25 mouse cellular contexts compared by ENCODE assay signal in genomic region chr11:85688440-85688838, GRCm38 (mm10).
DNase-seq lines count a peak whose midpoint lies in the region; ATAC-seq and TF ChIP-seq lines count a peak whose summit lies in the region.
"Had no signal": no experiment of that assay in that cellular context is flagged by ENCODE, and none has a peak within 500 bp of the region (broad histone marks: within the 10 kb centered on the region; RNA-seq: fewer than 3 reads in every experiment).

No protein-coding gene starts in this region.

- H3K36me3 ChIP-seq in heart, embryonic 11.5 days (ENCODE audit: control insufficient read depth, insufficient read depth, low read length), result no peaks in the 10 kb centered on the region
- no peaks in the 10 kb centered on the region for H3K36me3 ChIP-seq in heart, embryonic 12.5 days
- no peaks in the 10 kb centered on the region for H3K36me3 ChIP-seq in lung, embryonic 14.5 days (ENCODE audit: insufficient read depth)
- H3K36me3 ChIP-seq in lung, embryonic 16.5 days (ENCODE audit: control insufficient read depth, insufficient read depth, low read length), result no peaks in the 10 kb centered on the region
- H3K36me3 ChIP-seq: embryonic facial prominence, embryonic 10.5 days; embryonic facial prominence, embryonic 12.5 days; G1E had no signal

- peak; percentile 68 for DNase-seq in heart, adult 11 months
- no peak for DNase-seq in heart, postnatal 4 days
- no peak for DNase-seq in lung, embryonic 14.5 days
- no peak for DNase-seq in lung, postnatal 25 days (ENCODE audit: low spot score)
- no peak for DNase-seq in lung, postnatal 4 days
- DNase-seq: adrenal gland, adult 8-10 months; adrenal gland, postnatal 14 days; adrenal gland, postnatal 36 days; B cell, adult 2 months; cerebellum, adult 11-12 months; cerebellum, adult 2 months; cerebellum, adult 9-10 months; cerebellum, postnatal 10 days; cerebellum, postnatal 25 days had no signal

- peaks cover 21% of the 10 kb centered on the region for H3K4me1 ChIP-seq in heart, embryonic 11.5 days (ENCODE audit: control insufficient read depth, insufficient read depth, low read length)
- peaks cover 22% of the 10 kb centered on the region for H3K4me1 ChIP-seq in heart, embryonic 12.5 days (replicated peaks)
- H3K4me1 ChIP-seq in lung, embryonic 14.5 days (ENCODE audit: insufficient read depth), result peaks cover 29% of the 10 kb centered on the region
- H3K4me1 ChIP-seq in lung, embryonic 16.5 days (replicated peaks; ENCODE audit: control insufficient read depth, insufficient read depth, low read length), result peaks cover 26% of the 10 kb centered on the region

- no peak overlapping the region for H3K27ac ChIP-seq in heart, embryonic 11.5 days (ENCODE audit: low read depth, low read length)
- H3K27ac ChIP-seq in heart, embryonic 12.5 days (ENCODE audit: poor library complexity, severe bottlenecking), result no peak overlapping the region
- H3K27ac ChIP-seq in lung, embryonic 14.5 days (ENCODE audit: low read depth), result peak overlapping the region; percentile 44; the same call in 1 of the 2 replicates
- H3K27ac ChIP-seq in lung, embryonic 16.5 days (ENCODE audit: low read length), result peak overlapping the region; percentile 60
- H3K27ac ChIP-seq: embryonic facial prominence, embryonic 12.5 days; forebrain, embryonic 13.5 days had no signal

- no peaks in the 10 kb centered on the region for H3K9me3 ChIP-seq in heart, embryonic 11.5 days (replicated peaks; ENCODE audit: control insufficient read depth, low read length)
- no peaks in the 10 kb centered on the region for H3K9me3 ChIP-seq in heart, embryonic 12.5 days (replicated peaks)
- H3K9me3 ChIP-seq in lung, embryonic 14.5 days (ENCODE audit: low read depth, low read length), result no peaks in the 10 kb centered on the region
- H3K9me3 ChIP-seq in lung, embryonic 16.5 days (ENCODE audit: control insufficient read depth, low read length), result no peaks in the 10 kb centered on the region
- H3K9me3 ChIP-seq: embryonic facial prominence, embryonic 10.5 days; embryonic facial prominence, embryonic 12.5 days; forebrain, embryonic 13.5 days; G1E had no signal

- H3K9ac ChIP-seq in heart, embryonic 11.5 days (ENCODE audit: low read depth, low read length), result no peak overlapping the region
- no peak overlapping the region for H3K9ac ChIP-seq in heart, embryonic 12.5 days
- no peak overlapping the region for H3K9ac ChIP-seq in lung, embryonic 14.5 days
- H3K9ac ChIP-seq in lung, embryonic 16.5 days (ENCODE audit: low read length), result no peak overlapping the region
- H3K9ac ChIP-seq: embryonic facial prominence, embryonic 12.5 days; forebrain, embryonic 13.5 days had no signal

- WGBS in heart, embryonic 11.5 days (ENCODE audit: insufficient replicate concordance), result 42% methylated on average over 6 of the region's 6 CpGs
- WGBS in heart, embryonic 12.5 days, result 47% methylated on average over 6 of the region's 6 CpGs
- 47% methylated on average over 6 of the region's 6 CpGs for WGBS in lung, embryonic 14.5 days
- 45% methylated on average over 6 of the region's 6 CpGs for WGBS in lung, embryonic 16.5 days

- peak overlapping the region; percentile 14 for H3K4me2 ChIP-seq in heart, embryonic 11.5 days
- H3K4me2 ChIP-seq in heart, embryonic 12.5 days, result no peak overlapping the region
- no peak overlapping the region for H3K4me2 ChIP-seq in lung, embryonic 14.5 days
- no peak overlapping the region for H3K4me2 ChIP-seq in lung, embryonic 16.5 days (ENCODE audit: low read depth, low read length)
- H3K4me2 ChIP-seq: embryonic facial prominence, embryonic 12.5 days; forebrain, embryonic 13.5 days had no signal

- no peak for ATAC-seq in heart, embryonic 11.5 days (replicated peaks; ENCODE audit: insufficient number of reproducible peaks, low FRiP score, low TSS enrichment)
- ATAC-seq in heart, embryonic 12.5 days (ENCODE audit: insufficient number of reproducible peaks, low FRiP score), result no peak
- peak; percentile 56 for ATAC-seq in lung, embryonic 14.5 days (ENCODE audit: insufficient read depth)
- ATAC-seq in lung, embryonic 16.5 days (ENCODE audit: low read depth), result peak; percentile 58
- ATAC-seq: activated CD4-positive, CD25-positive, alpha-beta regulatory T cell, adult 4 months; CD4-positive, CD25-positive, alpha-beta regulatory T cell, adult 4 months; forebrain, embryonic 13.5 days; Patski had no signal

- H3K4me3 ChIP-seq in heart, embryonic 11.5 days (ENCODE audit: low read depth, low read length), result no peak overlapping the region
- H3K4me3 ChIP-seq in heart, embryonic 12.5 days, result no peak overlapping the region
- no peak overlapping the region for H3K4me3 ChIP-seq in lung, embryonic 14.5 days (ENCODE audit: low read depth, low read length)
- H3K4me3 ChIP-seq in lung, embryonic 16.5 days (ENCODE audit: low read length), result no peak overlapping the region
- H3K4me3 ChIP-seq: embryonic facial prominence, embryonic 10.5 days; embryonic facial prominence, embryonic 12.5 days; forebrain, embryonic 13.5 days had no signal

- TF ChIP-seq CTCF in lung, embryonic 14.5 days (IDR thresholded peaks at IDR 0.05; ENCODE audit: low read depth), result no peak

- peaks cover 7% of the 10 kb centered on the region for H3K27me3 ChIP-seq in heart, embryonic 11.5 days (ENCODE audit: control insufficient read depth, insufficient read depth, low read length)
- peaks cover 8% of the 10 kb centered on the region; the same call in 1 of the 2 replicates for H3K27me3 ChIP-seq in heart, embryonic 12.5 days (replicated peaks)
- H3K27me3 ChIP-seq in lung, embryonic 14.5 days (ENCODE audit: insufficient read depth, low read length), result no peaks in the 10 kb centered on the region
- H3K27me3 ChIP-seq in lung, embryonic 16.5 days (ENCODE audit: control insufficient read depth, insufficient read depth, low read depth, low read length), result no peaks in the 10 kb centered on the region
- H3K27me3 ChIP-seq: CH12.LX; embryonic facial prominence, embryonic 12.5 days; Patski had no signal

Comparison
In these comparisons a context has a peak if more than half of its experiments do, and no peak if none do; other contexts are left out.
1. ATAC-seq: peak in lung, embryonic 14.5 days (single experiment) and lung, embryonic 16.5 days (single experiment); none in heart, embryonic 11.5 days (single experiment) and heart, embryonic 12.5 days (single experiment).
2. H3K27ac ChIP-seq: peak in lung, embryonic 14.5 days (single experiment) and lung, embryonic 16.5 days (single experiment); none in heart, embryonic 11.5 days (single experiment) and heart, embryonic 12.5 days (single experiment).